Mouse (Mus musculus) layer of hippocampus, postnatal 25 days (tissue): Measurements from ENCODE around the gene Pdap1. TPM values are rescaled to one million over a fixed set of nuclear protein-coding genes. Genes with fewer than 3 reads are reported as not detected.
"Not testable (repeated sequence)": the region's sequence is repeated elsewhere in the genome, so short reads cannot be mapped to it uniquely, and the experiment has no call there.

ENCODE experiments used
- DNase-seq, 2 experiments: peaks; one replicate each; pipeline ENCODE4 v3.0.0; 2022; ENCODE audit warnings: mixed read lengths in 2 of 2, low spot score in 1 of 2; ENCODE audit errors: extremely low spot score in 1 of 2
- total RNA-seq, 2 experiments: library from RNA; stranded (reverse); gene quantifications; 2 replicates each; pipeline ENCODE4 v1.2.3; 2021

Gene Pdap1
- 100 to 1,000 TPM in 1 of 2 experiments, 10 to 100 TPM in 1; 90.1 to 102 TPM for total RNA-seq

DNA sequence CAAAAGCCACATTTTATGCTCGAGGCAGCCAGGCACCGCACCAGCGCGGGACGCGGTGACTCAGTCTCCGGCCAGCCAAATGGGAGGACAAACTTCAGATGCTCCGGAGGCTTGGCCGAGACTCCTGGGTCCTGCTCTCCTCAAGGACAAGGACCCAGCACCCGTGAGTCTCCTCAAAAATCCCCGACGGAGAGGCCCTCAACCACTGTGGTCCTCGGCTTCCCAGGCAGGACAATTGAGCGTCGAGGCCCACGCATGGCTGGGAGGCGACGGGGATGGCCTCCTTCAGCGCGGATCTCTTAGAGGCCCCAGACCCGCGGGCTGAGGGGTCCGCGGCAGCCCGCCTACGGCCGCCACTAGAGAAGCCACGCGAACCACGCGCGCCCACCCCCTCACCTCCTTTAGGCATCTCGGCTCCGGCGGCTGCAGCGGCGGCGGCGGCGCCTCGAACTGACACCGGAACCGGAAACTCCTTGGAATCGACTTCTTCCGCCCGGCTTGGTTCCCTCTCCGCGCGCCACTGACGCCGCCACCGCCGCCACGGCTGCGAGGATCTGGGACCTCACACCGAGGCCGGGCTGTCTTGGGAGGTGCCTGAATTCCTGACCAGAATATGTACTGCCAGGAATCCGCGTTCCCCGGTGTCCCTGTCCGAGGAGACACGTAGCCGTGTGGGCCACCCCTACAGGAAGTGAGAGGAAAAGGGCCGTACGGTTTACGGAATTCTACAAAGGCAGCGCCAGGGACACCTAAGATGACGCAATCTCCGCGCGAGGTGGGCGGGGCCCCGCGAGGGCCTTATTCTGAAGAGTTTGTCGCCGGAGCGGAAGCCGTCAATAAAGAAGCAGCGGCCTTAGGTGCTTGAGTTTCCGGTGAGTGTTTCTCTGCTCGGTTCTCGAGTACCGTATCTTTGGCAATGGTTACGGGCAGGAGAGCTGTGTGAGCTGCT, at the start of gene Pdap1, which contains the start of gene Bud31:
Pdap1 (minus strand) TSS at position 668 of the 949 bp plus-strand sequence.
Bud31 (plus strand) TSS at position 792 of the 949 bp plus-strand sequence.
- DNase-seq: peak; percentile 95 to 99

- no peak for DNase-seq
These were observed 49.4 kb upstream of the Pdap1 start for GRCm38 (mm10) chr5:145189416-145189815.

GRCm38 (mm10) chr5:145185244-145185643, 45.2 kb upstream of the Pdap1 start:
- no peak for DNase-seq

DNA sequence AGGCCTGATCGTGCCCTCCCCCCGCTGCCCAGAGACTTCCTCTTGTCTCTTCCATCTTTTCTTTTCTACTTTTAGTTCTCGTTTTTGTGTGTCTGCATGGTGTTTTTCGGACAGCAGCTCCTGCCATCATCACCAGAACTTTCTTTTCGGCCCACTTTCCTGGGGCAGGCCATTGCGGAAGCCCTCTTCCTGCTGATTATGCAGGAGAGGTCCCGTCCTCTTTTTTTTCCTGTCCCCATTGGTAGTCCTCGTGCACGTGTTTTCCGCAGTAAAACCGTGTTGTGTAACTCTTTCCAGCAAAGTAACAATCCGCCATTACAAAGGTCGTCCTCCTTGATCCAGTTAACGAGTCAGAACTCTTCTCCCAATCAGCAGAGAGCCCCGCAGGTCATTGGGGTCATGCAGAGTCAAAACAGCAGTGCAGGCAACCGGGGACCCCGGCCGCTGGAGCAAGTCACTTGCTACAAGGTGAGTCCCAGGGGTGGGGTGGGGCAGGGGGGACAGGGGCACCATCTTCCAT, 38.5 kb upstream of the Pdap1 start:
- DNase-seq: no peak

DNA sequence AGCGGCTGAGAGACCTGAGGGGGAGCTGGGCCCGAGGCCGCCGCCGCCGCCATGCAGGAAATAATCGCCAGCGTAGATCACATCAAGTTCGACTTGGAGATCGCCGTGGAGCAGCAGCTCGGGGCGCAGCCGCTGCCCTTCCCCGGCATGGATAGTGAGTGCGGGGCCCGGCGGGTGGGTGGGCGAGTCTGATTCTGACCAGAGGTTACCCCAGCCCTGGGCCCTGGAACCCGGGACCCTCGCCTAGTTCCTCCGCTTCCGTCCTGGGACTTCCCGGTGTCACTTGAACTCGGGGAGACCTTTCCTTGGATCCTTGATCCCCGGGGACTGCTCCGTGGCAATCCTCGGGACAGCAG, 27.2 kb upstream of the Pdap1 start:
- no peak for DNase-seq

GRCm38 (mm10) chr5:145166536-145167305, 26.7 kb upstream of the Pdap1 start, which contains the start of the genes Ptcd1 and Cpsf4:
Ptcd1 (minus strand) TSS chr5:145167108.
Cpsf4 (plus strand) TSS chr5:145167213.
- DNase-seq: peak; percentile 94 to 99

DNA sequence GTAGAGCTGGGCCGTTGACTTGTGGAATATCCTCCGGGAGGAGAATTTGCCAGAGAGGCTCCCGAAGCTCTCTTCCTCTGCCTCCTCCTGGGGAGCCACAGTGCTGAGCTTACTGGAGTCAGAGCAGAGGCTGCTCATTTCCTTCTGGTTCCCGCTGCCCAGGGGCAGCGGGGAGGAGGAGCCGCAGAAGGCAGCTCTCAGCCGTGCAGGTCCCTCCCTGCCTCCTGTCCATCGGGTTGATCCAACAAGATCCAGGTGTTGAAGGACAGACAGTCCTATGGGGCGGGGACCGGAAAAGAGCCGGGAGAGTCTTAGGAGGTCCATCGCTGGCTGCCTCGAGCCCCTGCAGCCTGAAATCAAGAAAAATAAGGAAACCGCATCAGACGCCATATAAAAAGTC, 25.1 kb upstream of the Pdap1 start:
- no peak for DNase-seq

DNA sequence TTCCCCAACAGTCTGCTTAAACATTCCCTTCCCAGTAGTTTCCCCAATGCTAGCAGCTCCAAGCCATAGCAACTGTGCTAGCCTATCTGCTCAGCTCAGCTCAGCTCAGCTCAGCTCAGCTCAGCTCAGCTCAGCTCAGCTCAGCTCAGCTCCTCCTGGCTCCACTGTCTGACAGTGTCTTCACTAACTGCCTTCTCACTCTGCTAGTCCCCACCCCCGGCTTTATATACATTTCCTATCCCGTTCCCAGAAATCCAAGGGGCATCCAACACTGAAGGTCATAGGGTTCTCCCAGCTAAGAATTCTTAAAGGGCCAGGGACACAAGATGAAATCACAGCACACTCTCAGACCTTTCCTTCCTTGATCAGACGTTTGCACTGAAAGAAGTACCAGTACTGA, 24.7 kb upstream of the Pdap1 start:
- no peak for DNase-seq

GRCm38 (mm10) chr5:145161361-145161760, 21.3 kb upstream of the Pdap1 start:
- no peak for DNase-seq

DNA sequence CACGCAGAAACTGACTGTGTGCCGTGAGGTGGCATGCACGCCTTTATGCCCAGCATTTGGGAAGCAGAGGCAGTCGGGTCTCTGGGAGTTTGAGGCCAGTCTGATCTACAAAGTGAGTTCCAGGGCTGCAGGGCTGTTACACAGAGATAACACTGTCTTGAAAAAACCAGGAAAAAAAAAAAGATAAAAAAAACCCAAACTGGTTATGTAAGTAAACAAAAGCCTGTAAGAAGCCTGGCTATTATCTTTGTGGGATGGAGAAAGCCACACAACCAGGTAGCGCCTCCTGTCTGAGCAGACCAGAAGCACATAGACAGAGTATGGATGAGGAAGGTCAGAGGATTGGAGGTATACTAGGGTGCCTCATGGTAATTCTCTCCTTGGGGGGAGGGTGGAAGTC, 12.7 kb upstream of the Pdap1 start:
- DNase-seq: no peak

DNA sequence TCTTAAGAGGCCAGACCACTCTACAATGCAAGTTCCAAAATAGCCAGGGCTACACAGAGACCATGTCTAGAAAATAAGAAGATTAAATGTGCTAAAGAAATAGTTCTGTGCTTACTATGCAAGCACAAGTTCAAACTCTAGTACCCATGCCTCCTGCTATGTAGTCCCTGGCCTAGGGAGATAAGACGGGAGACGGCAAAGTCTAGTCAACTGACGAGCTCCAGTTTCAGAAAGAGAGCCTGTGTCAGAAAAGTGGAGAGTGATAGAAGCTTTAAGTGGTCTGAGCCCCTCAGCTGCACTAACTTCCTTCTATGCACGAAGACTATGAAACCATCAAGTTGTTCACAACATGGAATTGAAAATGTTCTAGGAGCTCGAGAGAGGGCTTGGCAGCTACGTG, 9.3 kb upstream of the Pdap1 start:
- DNase-seq: no peak

- no peak for DNase-seq
These were observed 7.7 kb upstream of the Pdap1 start for GRCm38 (mm10) chr5:145147748-145148147.

GRCm38 (mm10) chr5:145140611-145141010, 573 bp upstream of the Pdap1 start:
- no peak for DNase-seq

DNA sequence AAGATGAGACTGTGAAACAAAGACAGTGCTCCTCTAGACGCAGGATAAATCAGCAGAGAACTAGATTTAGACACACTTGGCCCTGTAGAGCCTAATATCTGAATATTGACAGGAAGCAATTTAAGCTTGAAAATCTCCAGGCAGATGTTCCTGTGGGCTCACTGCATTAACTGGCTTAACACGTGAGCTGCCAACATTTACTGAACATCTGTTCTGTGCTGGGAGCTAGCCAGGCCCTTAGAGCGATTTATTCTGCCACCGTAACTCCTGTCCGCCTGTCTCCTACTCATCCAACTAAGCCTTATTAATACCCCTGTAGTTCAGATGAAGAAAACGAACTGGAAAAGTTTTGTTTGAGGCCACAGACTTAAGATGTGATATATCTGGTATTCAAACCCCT, 1.2 kb downstream of the Pdap1 start:
- DNase-seq: no peak

- not testable (repeated sequence) for DNase-seq
These were observed 6.8 kb downstream of the Pdap1 start for GRCm38 (mm10) chr5:145133275-145133674.

DNA sequence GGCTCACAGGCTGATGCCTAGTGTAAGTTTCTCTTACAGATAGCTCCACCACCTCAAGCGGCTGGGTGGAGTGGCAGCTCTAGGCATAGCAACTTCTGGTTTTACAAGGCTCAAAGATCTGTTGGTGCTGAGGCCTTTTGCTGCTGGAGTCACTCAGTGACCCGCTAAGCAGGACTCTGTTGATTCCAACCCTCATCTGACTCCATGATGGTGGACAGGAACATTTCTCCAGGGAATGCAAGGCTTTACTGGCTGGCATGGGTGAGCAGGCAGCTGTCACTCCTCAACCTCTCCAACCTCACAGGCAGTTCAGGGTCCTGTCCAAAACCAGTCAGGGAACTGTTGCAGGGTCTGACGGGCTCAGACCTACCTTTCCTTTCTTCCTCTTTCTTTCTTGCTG, 9.0 kb downstream of the Pdap1 start:
- DNase-seq: no peak

- DNase-seq: no peak
These were observed 9.8 kb downstream of the Pdap1 start for GRCm38 (mm10) chr5:145130191-145130590.

DNA sequence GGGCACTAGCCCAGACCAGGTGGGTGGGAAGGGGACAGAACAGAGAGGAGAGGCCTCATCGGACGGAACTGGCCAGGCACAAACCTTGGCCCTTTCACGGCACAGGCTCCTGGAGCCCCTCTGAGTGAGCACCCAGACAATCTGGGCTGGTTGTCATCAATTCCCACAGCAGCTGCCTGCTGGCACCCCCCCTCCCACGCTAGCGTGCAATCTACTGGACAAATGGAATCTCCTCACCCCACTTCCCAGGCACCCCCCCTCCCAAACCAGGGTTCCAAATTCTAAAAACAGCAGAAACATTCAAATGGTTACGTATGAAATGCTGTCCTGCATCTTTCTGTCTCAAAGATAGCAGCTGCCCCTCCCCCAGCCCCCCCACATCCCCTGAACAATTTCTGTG, 10.3 kb downstream of the Pdap1 start:
- not testable (repeated sequence) for DNase-seq

DNA sequence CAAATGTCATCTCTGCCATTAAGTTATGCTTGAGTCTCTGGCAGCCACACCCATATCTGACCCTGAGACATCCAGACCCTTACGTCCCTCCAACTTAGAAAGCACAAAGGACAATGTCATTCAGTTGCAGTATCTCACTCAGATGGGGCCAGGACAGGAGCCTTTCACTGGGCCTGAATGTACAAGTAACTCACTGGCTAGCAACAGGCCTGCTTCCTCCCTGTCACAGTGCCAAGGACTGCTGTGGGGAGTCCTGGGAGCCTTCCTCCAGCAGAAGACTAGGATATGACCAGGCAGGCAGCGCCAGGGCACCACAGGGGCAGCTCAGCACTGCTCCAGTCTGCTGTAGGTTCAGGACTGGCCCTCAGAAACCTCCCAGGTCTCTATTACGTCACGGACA, 10.9 kb downstream of the Pdap1 start:
- DNase-seq: no peak

GRCm38 (mm10) chr5:145126580-145126979, 13.5 kb downstream of the Pdap1 start:
- DNase-seq: no peak

DNA sequence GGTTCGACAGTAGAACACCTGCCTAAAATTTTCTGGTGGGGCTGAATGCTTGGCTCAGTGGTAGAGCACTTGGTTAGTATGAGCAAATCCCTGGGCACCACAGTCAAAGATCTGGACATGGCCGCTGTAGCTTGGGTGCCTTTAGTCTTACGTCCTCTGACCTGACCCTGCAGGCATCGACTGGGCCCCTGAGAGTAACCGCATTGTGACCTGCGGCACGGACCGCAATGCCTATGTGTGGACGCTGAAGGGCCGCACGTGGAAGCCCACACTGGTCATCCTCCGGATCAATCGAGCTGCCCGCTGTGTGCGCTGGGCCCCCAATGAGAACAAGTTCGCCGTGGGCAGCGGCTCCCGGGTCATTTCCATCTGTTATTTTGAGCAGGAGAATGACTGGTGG, 16.6 kb downstream of the Pdap1 start:
- no peak for DNase-seq
